Mouse (Mus musculus) hindbrain, embryonic 13.5 days (tissue): ENCODE measurements at regions not wholly inside any gene's neighbourhood (a gene's known extent, or its start where the extent isn't known, plus 50 kb on each side); places are given as distances from the start of the nearest gene placed in this dataset.
A peak's percentile ranks its signal among the peaks of the same experiment; 100 is the strongest.

Experiments used
- ATAC-seq: fragments of 200-750 bp; cut with Nextera tagmentation; 2 replicates; pipeline ENCODE4 v1.8.0; 2017; ENCODE audit warnings: moderate TSS enrichment; ENCODE audit not compliant: low FRiP score
- H3K27ac ChIP-seq: fragments of 300-500 bp; sonication (generic); 2 replicates; pipeline ENCODE4 v1.5.1; 2015; ENCODE audit warnings: inconsistent platforms, mild to moderate bottlenecking, moderate library complexity
- H3K27me3 ChIP-seq: fragments of 300-500 bp; sonication (generic); 2 replicates; pipeline ENCODE4 v1.6.1; 2015; ENCODE audit warnings: mild to moderate bottlenecking, inconsistent platforms
- H3K36me3 ChIP-seq: fragments of 300-500 bp; sonication (generic); 2 replicates; pipeline ENCODE4 v1.6.1; 2015; ENCODE audit warnings: mild to moderate bottlenecking, inconsistent platforms
- H3K4me1 ChIP-seq: fragments of 300-500 bp; sonication (generic); replicated peaks from 2 replicates; pipeline ENCODE4 v1.6.1; 2015; ENCODE audit warnings: inconsistent platforms
- H3K4me2 ChIP-seq: fragments of 300-500 bp; sonication (generic); 2 replicates; pipeline ENCODE4 v1.6.1; 2015; ENCODE audit warnings: inconsistent platforms, mild to moderate bottlenecking, moderate library complexity
- H3K4me3 ChIP-seq: fragments of 300-500 bp; sonication (generic); 2 replicates; pipeline ENCODE4 v1.5.1; 2015; ENCODE audit warnings: mild to moderate bottlenecking, inconsistent platforms
- H3K9ac ChIP-seq: fragments of 300-500 bp; sonication (generic); 2 replicates; pipeline ENCODE4 v1.6.1; 2015; ENCODE audit warnings: mild to moderate bottlenecking, inconsistent platforms
- H3K9me3 ChIP-seq: fragments of 300-500 bp; sonication (generic); 2 replicates; pipeline ENCODE4 v1.6.1; 2016; ENCODE audit warnings: inconsistent platforms
- WGBS: fragments of 180-500 bp; shearing (Covaris S2); methylation state at CpG from one replicate; pipeline ENCODE4 v1.1.7; 2015; 5-methylcytosine and 5-hydroxymethylcytosine counted together

GRCm38 (mm10) chr13:28600792-28601191, 343.5 kb downstream of the Gm11361 start:
- H3K4me2 ChIP-seq = no peak overlapping the region
- no peaks in the 10 kb centered on the region for H3K36me3 ChIP-seq
- H3K27me3 ChIP-seq = no peaks in the 10 kb centered on the region
- no peaks in the 10 kb centered on the region for H3K9me3 ChIP-seq
- H3K4me3 ChIP-seq = no peak overlapping the region
- peaks cover 3% of the 10 kb centered on the region; the same call in 1 of the 2 replicates for H3K4me1 ChIP-seq
- no peak overlapping the region for H3K27ac ChIP-seq
- ATAC-seq = no peak
- no peak overlapping the region for H3K9ac ChIP-seq
- 79% methylated on average over 5 of the region's 5 CpGs for WGBS

DNA sequence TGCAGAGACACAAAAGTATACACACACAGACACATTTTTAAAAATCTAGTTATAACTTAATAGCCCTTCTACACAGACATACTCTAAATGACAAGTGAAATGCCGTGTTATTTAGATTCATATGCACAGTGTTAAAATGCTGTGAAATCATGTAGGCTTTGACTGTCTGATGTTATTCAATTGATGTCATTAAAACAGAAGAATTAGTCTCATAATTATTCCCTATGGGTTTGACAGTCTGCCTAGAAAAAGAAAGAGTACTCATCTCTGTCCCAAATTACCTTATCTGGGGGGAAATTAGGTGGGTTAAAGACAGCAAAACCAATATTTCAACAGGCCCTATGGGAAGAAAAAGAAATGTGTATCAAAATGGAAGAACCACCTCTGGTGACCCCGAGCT, 339.0 kb downstream of the Gm11361 start:
- H3K4me2 ChIP-seq = no peak overlapping the region
- H3K27ac ChIP-seq = peak overlapping the region; percentile 67
- no peak overlapping the region for H3K9ac ChIP-seq
- WGBS = 71% methylated on average over 2 of the region's 2 CpGs
- no peaks in the 10 kb centered on the region for H3K27me3 ChIP-seq
- H3K4me3 ChIP-seq = no peak overlapping the region
- no peaks in the 10 kb centered on the region for H3K36me3 ChIP-seq
- H3K9me3 ChIP-seq = no peaks in the 10 kb centered on the region
- no peak for ATAC-seq
- H3K4me1 ChIP-seq = peaks cover 3% of the 10 kb centered on the region; the same call in 1 of the 2 replicates

DNA sequence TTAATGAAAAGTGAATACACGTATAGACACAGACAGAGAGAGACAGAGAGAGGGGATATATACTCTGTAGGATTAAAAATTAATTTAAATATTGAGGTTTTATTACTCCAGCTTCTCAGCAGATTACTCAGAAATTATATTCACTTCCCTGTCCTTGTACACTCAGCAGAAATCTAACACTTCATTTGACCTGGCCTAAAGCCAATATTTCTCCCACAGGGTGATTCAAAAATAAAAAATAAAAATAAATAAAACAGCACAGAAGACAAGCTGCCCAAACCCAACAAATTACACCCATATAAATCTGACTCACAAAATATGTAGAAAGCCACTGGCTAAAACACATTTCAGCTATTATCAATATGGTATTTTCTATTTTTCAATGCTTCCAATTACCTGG, 334.8 kb downstream of the Gm11361 start:
- no peak overlapping the region for H3K9ac ChIP-seq
- WGBS = 80% methylated on average over 1 of the region's 1 CpGs
- H3K4me2 ChIP-seq = no peak overlapping the region
- H3K4me3 ChIP-seq = no peak overlapping the region
- peaks cover 3% of the 10 kb centered on the region; the same call in 1 of the 2 replicates for H3K4me1 ChIP-seq
- no peaks in the 10 kb centered on the region for H3K27me3 ChIP-seq
- H3K27ac ChIP-seq = no peak overlapping the region
- ATAC-seq = no peak
- no peaks in the 10 kb centered on the region for H3K36me3 ChIP-seq
- H3K9me3 ChIP-seq = no peaks in the 10 kb centered on the region

GRCm38 (mm10) chr13:28587977-28588376, 330.6 kb downstream of the Gm11361 start:
- WGBS = 82% methylated on average over 5 of the region's 5 CpGs
- ATAC-seq = no peak
- no peak overlapping the region for H3K27ac ChIP-seq
- H3K27me3 ChIP-seq = no peaks in the 10 kb centered on the region
- H3K4me2 ChIP-seq = no peak overlapping the region
- no peaks in the 10 kb centered on the region; the same call in none of the 2 replicates for H3K4me1 ChIP-seq
- H3K36me3 ChIP-seq = no peaks in the 10 kb centered on the region
- no peak overlapping the region for H3K9ac ChIP-seq
- H3K9me3 ChIP-seq = no peaks in the 10 kb centered on the region
- no peak overlapping the region for H3K4me3 ChIP-seq

DNA sequence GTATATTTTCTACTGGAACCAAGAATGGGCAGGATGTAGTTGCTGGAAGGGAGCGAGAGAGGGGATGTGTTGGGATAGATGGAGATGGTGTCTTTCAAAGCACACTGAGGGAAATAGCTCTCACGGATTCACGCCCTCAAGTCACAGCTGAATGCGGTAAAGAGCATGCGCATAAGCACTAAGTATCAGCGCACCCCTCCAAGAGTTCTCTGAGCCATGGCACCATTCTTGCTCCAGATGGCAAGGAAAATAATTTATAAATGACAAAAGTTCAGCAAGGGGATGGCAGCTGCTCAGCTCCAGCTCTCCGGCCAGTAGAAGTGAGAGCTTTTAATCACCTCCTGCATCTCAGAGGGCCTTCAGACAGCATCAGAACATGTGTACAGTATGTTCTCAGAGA, 329.4 kb downstream of the Gm11361 start:
- no peak overlapping the region for H3K4me3 ChIP-seq
- no peaks in the 10 kb centered on the region for H3K27me3 ChIP-seq
- H3K9me3 ChIP-seq = no peaks in the 10 kb centered on the region
- ATAC-seq = no peak
- no peak overlapping the region for H3K9ac ChIP-seq
- 72% methylated on average over 7 of the region's 7 CpGs for WGBS
- no peak overlapping the region for H3K4me2 ChIP-seq
- no peaks in the 10 kb centered on the region; the same call in none of the 2 replicates for H3K4me1 ChIP-seq
- no peaks in the 10 kb centered on the region for H3K36me3 ChIP-seq
- H3K27ac ChIP-seq = no peak overlapping the region

GRCm38 (mm10) chr13:28586140-28586539, 328.8 kb downstream of the Gm11361 start:
- Histone ChIP-seq H3K4me2 (no peak overlapping the region), H3K27me3 (no peaks in the 10 kb centered on the region), H3K9me3 (no peaks in the 10 kb centered on the region), H3K36me3 (no peaks in the 10 kb centered on the region), H3K4me3 (no peak overlapping the region), H3K9ac (no peak overlapping the region), H3K4me1 (no peaks in the 10 kb centered on the region; the same call in none of the 2 replicates), H3K27ac (no peak overlapping the region)
- WGBS = 72% methylated on average over 2 of the region's 2 CpGs
- ATAC-seq = no peak

GRCm38 (mm10) chr13:28583617-28584016, 326.3 kb downstream of the Gm11361 start:
- 78% methylated on average over 5 of the region's 5 CpGs for WGBS
- H3K4me2 ChIP-seq = no peak overlapping the region
- H3K27me3 ChIP-seq = no peaks in the 10 kb centered on the region
- no peak overlapping the region for H3K4me3 ChIP-seq
- H3K36me3 ChIP-seq = no peaks in the 10 kb centered on the region
- ATAC-seq = no peak
- H3K27ac ChIP-seq = no peak overlapping the region
- no peaks in the 10 kb centered on the region; the same call in none of the 2 replicates for H3K4me1 ChIP-seq
- no peaks in the 10 kb centered on the region for H3K9me3 ChIP-seq
- no peak overlapping the region for H3K9ac ChIP-seq

DNA sequence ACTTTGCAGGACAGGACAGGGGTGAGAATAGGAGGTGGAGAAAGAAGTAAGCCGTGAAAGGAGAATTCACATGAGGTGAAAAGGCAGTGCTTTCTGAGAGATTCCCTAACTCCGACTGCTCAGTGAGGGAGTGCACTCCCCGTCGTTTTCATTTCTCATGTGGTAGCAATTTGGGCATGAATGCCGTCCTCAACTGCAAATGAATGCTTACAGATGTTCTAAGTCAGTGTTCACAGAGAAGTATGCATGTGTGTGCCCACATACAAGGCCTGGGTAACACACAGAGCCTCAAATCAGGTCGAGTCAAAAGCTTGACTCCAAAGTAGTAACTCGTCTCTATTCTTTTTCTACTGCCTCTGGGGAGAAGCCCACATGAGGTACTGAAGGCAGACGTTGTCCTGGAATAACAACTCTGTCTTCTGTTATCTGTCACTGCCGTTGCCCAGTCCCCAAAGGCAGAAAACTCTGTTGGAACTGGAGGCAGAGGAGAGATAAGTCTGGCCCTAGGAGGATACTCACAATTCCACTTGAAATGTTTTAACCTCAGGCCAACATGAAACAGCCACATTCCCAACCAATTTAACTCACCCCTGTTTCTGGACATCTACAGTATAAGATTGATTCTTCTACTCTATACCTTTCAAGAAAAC, 318.0 kb downstream of the Gm11361 start:
- Histone ChIP-seq H3K9me3 (no peaks in the 10 kb centered on the region), H3K27ac (no peak overlapping the region), H3K4me3 (no peak overlapping the region), H3K9ac (no peak overlapping the region), H3K4me2 (no peak overlapping the region), H3K4me1 (no peaks in the 10 kb centered on the region), H3K36me3 (no peaks in the 10 kb centered on the region), H3K27me3 (no peaks in the 10 kb centered on the region)
- ATAC-seq = no peak
- 58% methylated on average over 9 of the region's 9 CpGs for WGBS

- Histone ChIP-seq H3K27ac (no peak overlapping the region), H3K9ac (no peak overlapping the region), H3K4me2 (no peak overlapping the region), H3K9me3 (no peaks in the 10 kb centered on the region), H3K4me1 (no peaks in the 10 kb centered on the region), H3K36me3 (no peaks in the 10 kb centered on the region), H3K4me3 (no peak overlapping the region), H3K27me3 (no peaks in the 10 kb centered on the region)
- ATAC-seq = no peak
- 95% methylated on average over 1 of the region's 1 CpGs for whole genome bisulfite sequencing
These were observed 316.0 kb downstream of the Gm11361 start for GRCm38 (mm10) chr13:28573364-28573763.

DNA sequence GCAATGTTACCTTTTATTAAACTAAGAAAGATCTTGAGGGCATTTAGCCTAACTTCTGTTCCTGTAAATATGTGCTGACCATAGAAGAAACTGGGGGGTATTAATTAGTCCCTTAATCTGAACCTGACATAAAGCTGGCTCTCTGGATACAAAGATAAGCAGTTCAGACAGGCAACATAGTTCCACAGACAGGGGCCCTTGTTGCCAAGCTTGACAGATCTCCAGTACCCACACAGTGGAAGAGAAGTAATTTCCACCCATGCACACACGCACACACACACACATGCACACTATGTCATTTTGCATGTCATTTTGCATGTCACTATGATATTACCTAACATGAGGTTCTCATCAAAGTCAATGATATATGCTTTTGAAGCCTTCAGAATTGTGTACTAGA, 315.1 kb downstream of the Gm11361 start:
- 91% methylated on average over 1 of the region's 1 CpGs for WGBS
- Histone ChIP-seq H3K27ac (no peak overlapping the region), H3K36me3 (no peaks in the 10 kb centered on the region), H3K4me1 (no peaks in the 10 kb centered on the region), H3K4me3 (no peak overlapping the region), H3K9me3 (no peaks in the 10 kb centered on the region), H3K4me2 (no peak overlapping the region), H3K9ac (no peak overlapping the region), H3K27me3 (no peaks in the 10 kb centered on the region)
- ATAC-seq = no peak

DNA sequence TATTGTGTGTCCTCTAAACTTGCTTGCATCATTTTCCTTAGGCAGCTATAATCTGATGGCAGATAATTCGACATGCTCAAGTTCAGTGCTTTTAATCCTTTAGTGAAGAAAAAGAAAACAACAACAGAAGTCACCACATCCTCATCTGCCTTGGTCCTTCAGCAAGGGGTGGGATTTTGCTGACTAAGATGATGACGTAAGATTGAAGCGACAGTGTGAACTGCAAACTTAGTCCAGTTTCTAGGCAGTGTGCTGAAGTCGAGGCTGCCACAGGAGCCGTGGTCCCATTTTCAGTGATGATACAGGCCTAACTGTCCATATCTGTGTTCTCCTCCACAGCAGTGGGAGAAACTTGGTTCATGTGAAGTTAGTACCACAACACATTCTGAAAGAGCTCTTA, 314.4 kb downstream of the Gm11361 start:
- Histone ChIP-seq H3K27ac (no peak overlapping the region), H3K9ac (no peak overlapping the region), H3K36me3 (no peaks in the 10 kb centered on the region), H3K27me3 (no peaks in the 10 kb centered on the region), H3K4me1 (no peaks in the 10 kb centered on the region), H3K4me2 (no peak overlapping the region), H3K9me3 (no peaks in the 10 kb centered on the region), H3K4me3 (no peak overlapping the region)
- 91% methylated on average over 5 of the region's 5 CpGs for WGBS
- no peak for ATAC-seq

DNA sequence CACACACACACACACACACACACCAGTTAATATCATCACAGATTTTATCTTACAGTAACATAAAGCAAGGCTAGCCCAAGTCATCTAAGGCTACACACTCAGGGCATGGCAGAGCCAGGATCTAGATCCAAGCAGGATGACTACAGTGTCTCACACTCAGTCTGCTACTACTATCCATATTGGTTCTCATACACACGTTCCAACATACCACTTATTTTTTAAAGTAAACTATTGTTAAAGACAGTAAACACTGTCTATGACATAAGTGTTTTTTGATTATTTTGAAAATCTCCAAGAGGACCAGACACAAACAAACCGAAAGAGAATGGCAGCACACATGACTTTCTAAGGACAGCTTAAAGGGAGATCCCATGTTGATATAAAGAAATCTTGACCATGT, 306.3 kb downstream of the Gm11361 start:
- no peak overlapping the region for H3K4me2 ChIP-seq
- H3K27ac ChIP-seq = no peak overlapping the region
- no peaks in the 10 kb centered on the region for H3K9me3 ChIP-seq
- WGBS = 92% methylated on average over 2 of the region's 2 CpGs
- no peaks in the 10 kb centered on the region; the same call in 1 of the 2 replicates for H3K36me3 ChIP-seq
- no peaks in the 10 kb centered on the region for H3K27me3 ChIP-seq
- H3K4me1 ChIP-seq = no peaks in the 10 kb centered on the region
- ATAC-seq = no peak
- no peak overlapping the region for H3K4me3 ChIP-seq
- H3K9ac ChIP-seq = no peak overlapping the region

DNA sequence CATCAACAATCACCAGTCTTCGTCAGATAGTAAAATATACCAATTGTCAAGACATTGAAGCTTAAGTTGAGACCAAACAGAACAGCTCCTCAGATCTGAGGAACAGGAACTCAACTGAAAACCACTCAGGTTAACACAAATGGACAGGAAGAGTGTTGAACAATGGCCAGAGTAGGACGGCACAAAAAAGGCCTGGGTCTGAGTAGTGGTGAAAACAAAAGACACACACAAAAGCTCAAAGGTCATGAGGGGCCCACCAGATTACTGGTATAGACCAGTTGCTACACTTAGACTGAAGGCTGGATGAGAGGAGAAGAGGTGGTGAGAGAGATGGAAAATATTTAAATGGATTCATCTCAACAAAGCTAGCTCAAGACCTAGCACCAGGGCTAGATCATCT, 302.8 kb downstream of the Gm11361 start:
- H3K27ac ChIP-seq = no peak overlapping the region
- H3K36me3 ChIP-seq = no peaks in the 10 kb centered on the region; the same call in 1 of the 2 replicates
- H3K4me2 ChIP-seq = no peak overlapping the region
- WGBS = 54% methylated on average over 2 of the region's 2 CpGs
- H3K9ac ChIP-seq = no peak overlapping the region
- H3K4me3 ChIP-seq = no peak overlapping the region
- no peak for ATAC-seq
- H3K9me3 ChIP-seq = no peaks in the 10 kb centered on the region
- peaks cover 6% of the 10 kb centered on the region for H3K4me1 ChIP-seq
- H3K27me3 ChIP-seq = no peaks in the 10 kb centered on the region
